Mouse (Mus musculus) heart, embryonic 10.5 days (tissue): ENCODE results near the gene Ucn2. TPM values are rescaled to one million over a fixed set of nuclear protein-coding genes. Genes with fewer than 3 reads are reported as not detected.

Source experiments
- DNase-seq: peaks from one replicate; pipeline ENCODE4 v3.0.0-alpha.2; 2017; ENCODE audit warnings: low spot score
- H3K27ac ChIP-seq: fragments of 300-500 bp; sonication (generic); 2 replicates; pipeline ENCODE4 v1.5.1; 2016; ENCODE audit warnings: mild to moderate bottlenecking
- H3K27me3 ChIP-seq: fragments of 300-500 bp; sonication (generic); 2 replicates; pipeline ENCODE4 v1.6.1; 2016; ENCODE audit warnings: mild to moderate bottlenecking; ENCODE audit not compliant: poor library complexity, insufficient read depth, severe bottlenecking
- H3K36me3 ChIP-seq: fragments of 300-500 bp; sonication (generic); 2 replicates; pipeline ENCODE4 v1.6.1; 2016; ENCODE audit warnings: mild to moderate bottlenecking, moderate library complexity
- H3K4me1 ChIP-seq: fragments of 300-500 bp; sonication (generic); 2 replicates; pipeline ENCODE4 v1.6.1; 2016; ENCODE audit warnings: mild to moderate bottlenecking
- H3K4me3 ChIP-seq: fragments of 300-500 bp; sonication (generic); 2 replicates; pipeline ENCODE4 v1.5.1; 2016; ENCODE audit warnings: mild to moderate bottlenecking, moderate library complexity
- H3K9me3 ChIP-seq: fragments of 300-500 bp; sonication (generic); 2 replicates; pipeline ENCODE4 v1.6.1; 2016; ENCODE audit warnings: mild to moderate bottlenecking, moderate library complexity
- WGBS: fragments of 180-500 bp; shearing (Covaris S2); methylation state at CpG from one replicate; pipeline ENCODE4 v1.1.7; 2016; 5-methylcytosine and 5-hydroxymethylcytosine counted together
- polyA plus RNA-seq: library from polyadenylated mRNA; unstranded; fragments of >200 nt; fragmentation: Nextera tagmentation; extraction: Ambion mirVana; gene quantifications from 2 replicates; pipeline ENCODE4 v1.2.1, GENCODE M21; 2016

Gene Ucn2
- polyA plus RNA-seq, 1 experiment from 2014 or later, result not detected

GRCm38 (mm10) chr9:108999167-108999526 is 13.3 kb downstream of the Ucn2 start:
- no peaks in the 10 kb centered on the region for H3K27me3 ChIP-seq
- no peak for DNase-seq
- whole genome bisulfite sequencing, result 64% methylated on average over 4 of the region's 4 CpGs

DNA sequence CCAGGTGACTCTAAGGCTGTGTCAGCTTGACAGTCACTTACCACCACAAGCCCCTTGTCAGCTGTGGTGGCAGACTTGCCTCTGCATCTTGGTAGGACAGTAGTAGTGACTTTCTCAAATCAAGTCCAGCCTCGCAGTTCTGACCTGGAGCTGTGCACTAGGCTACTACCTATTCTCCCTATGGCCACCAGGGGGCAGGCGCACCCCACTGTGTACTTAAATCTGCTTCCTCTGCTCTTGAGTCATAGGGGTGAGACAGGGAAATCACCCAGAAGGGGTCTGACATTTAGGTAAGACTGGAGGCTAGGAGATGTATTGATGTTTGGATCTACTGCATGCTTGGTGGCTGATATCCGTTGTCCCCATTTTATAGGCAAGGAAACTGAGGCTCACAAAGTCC is 14.9 kb downstream of the Ucn2 start:
- Histone ChIP-seq H3K27ac (no peak overlapping the region), H3K4me1 (peaks cover 10% of the 10 kb centered on the region), H3K27me3 (no peaks in the 10 kb centered on the region), H3K36me3 (no peaks in the 10 kb centered on the region), H3K4me3 (no peak overlapping the region), H3K9me3 (no peaks in the 10 kb centered on the region)
- WGBS, result 6% methylated on average over 3 of the region's 3 CpGs
- peak; percentile 90 for DNase-seq

More at GRCm38 (mm10) chr9:108999167-108999526, 13.3 kb downstream of the Ucn2 start:
- H3K9me3 ChIP-seq, result no peaks in the 10 kb centered on the region
- peaks cover 17% of the 10 kb centered on the region for H3K4me1 ChIP-seq
- no peak overlapping the region for H3K4me3 ChIP-seq
- no peak overlapping the region for H3K27ac ChIP-seq
- no peaks in the 10 kb centered on the region for H3K36me3 ChIP-seq

DNA sequence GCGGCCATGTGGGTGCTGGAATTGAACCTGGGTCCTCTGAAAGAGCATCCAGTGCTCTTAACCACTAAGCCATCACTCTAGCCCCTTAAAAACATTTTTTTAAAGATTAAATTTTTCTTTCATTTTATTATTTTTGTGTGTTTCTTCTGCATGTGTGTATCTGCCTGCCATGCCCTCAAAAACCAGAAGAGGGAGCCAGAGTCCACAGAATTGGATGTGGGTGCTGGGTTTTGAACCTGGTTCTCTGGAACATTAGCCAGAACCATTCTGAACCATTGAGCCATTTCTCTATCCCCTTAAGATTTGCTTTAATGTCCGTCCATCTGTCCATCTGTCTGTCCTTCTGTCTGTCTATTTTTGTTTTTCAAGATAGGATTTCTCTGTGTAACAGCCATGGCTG is 17.4 kb downstream of the Ucn2 start:
- Histone ChIP-seq H3K36me3 (no peaks in the 10 kb centered on the region), H3K4me1 (peaks cover 16% of the 10 kb centered on the region), H3K27me3 (no peaks in the 10 kb centered on the region), H3K9me3 (no peaks in the 10 kb centered on the region), H3K27ac (no peak overlapping the region), H3K4me3 (no peak overlapping the region)
- WGBS, result 53% methylated on average over 2 of the region's 2 CpGs
- DNase-seq, result no peak

- Histone ChIP-seq H3K4me1 (peaks cover 39% of the 10 kb centered on the region), H3K36me3 (no peaks in the 10 kb centered on the region), H3K9me3 (no peaks in the 10 kb centered on the region), H3K27me3 (no peaks in the 10 kb centered on the region), H3K27ac (peak overlapping the region; percentile 18), H3K4me3 (no peak overlapping the region)
- DNase-seq, result no peak
- 66% methylated on average over 21 of the region's 21 CpGs for WGBS
Observed at GRCm38 (mm10) chr9:109007025-109007780, 21.4 kb downstream of the Ucn2 start.

DNA sequence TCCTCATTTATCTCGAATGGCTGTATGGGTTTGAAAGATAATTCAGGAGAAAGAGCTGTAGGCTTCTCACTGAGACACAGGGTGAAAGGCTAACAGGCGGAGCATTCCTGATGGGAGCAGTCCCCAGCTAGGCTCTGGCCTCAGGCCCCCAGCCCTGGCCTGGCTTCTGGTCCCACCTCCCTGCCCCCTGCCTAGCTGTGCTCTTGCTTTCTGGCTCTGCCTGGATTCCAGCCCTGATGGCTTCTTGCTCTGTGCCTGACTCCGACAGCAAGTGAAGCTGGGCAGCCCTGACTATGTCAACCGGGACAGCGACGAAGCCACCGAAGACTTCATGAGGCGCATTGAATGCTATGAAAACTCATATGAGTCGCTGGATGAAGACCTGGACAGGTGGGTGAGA is 22.3 kb downstream of the Ucn2 start:
- DNase-seq, result no peak
- Histone ChIP-seq H3K27me3 (no peaks in the 10 kb centered on the region), H3K4me3 (no peak overlapping the region), H3K27ac (peak overlapping the region; percentile 42), H3K9me3 (no peaks in the 10 kb centered on the region), H3K36me3 (no peaks in the 10 kb centered on the region), H3K4me1 (peaks cover 43% of the 10 kb centered on the region)
- WGBS, result 72% methylated on average over 9 of the region's 9 CpGs

DNA sequence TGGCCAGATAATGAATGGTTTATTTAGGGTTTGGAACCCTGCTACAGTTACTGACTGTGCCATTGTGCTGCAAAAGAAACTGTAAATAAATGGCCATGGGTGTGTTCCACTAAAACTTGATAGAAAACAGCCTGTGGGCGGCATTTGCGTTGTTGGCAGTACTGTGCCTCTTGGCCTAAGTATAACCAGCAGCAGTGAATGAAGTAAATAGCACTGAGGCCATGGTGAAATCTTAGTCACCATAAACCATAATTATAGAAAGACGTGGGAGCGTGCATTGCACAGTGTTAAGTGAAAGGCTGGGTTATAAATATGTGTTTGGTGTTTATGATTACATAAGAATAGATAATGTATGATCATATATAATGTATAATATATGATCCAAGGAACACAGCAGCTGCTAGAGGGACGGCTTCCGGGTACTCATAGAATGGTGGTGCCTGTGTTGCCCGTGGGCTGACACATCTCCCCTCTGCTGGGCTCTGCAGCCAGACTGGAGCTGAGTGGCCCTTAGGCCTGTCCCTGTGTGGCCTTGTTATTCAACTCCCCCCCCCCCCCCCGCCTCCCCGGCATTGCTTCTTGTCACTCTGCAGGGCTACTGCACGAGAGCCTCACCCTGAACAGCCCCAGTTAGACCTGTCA is 23.3 kb downstream of the Ucn2 start:
- DNase-seq, result no peak
- WGBS, result 60% methylated on average over 9 of the region's 10 CpGs
- H3K27ac ChIP-seq, result 0 out of 2 replicates have a peak overlapping the region, but pooled peaks have one; percentile 42
- H3K27me3 ChIP-seq, result no peaks in the 10 kb centered on the region
- no peaks in the 10 kb centered on the region for H3K9me3 ChIP-seq
- peak overlapping the region; percentile 29 for H3K4me3 ChIP-seq
- H3K4me1 ChIP-seq, result peaks cover 43% of the 10 kb centered on the region
- peaks cover 4% of the 10 kb centered on the region; the same call in 1 of the 2 replicates for H3K36me3 ChIP-seq

GRCm38 (mm10) chr9:109009636-109010315 is 24.0 kb downstream of the Ucn2 start:
- no peak for DNase-seq
- Histone ChIP-seq H3K27me3 (no peaks in the 10 kb centered on the region), H3K36me3 (peaks cover 4% of the 10 kb centered on the region; the same call in 1 of the 2 replicates), H3K9me3 (no peaks in the 10 kb centered on the region), H3K4me3 (peak overlapping the region; percentile 29), H3K4me1 (peaks cover 43% of the 10 kb centered on the region), H3K27ac (0 out of 2 replicates have a peak overlapping the region, but pooled peaks have one; percentile 42)
- 32% methylated on average over 17 of the region's 17 CpGs for WGBS

DNA sequence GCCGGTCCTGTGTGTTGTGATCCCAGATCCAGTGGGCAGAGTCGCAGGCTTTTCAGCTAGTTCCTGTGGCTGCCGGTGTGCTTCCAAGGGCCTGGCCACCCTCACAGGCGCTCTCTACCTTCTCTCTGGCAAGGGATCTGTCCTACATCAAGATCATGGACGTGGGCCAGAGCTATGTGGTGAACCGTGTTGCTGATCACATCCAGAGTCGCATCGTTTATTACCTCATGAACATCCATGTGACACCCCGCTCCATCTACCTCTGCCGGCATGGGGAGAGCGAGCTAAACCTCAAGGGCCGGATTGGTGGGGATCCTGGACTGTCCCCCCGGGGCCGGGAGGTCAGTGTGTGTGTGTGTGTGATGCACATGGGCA is 24.5 kb downstream of the Ucn2 start:
- Histone ChIP-seq H3K4me1 (peaks cover 45% of the 10 kb centered on the region), H3K27ac (0 out of 2 replicates have a peak overlapping the region, but pooled peaks have one; percentile 42), H3K36me3 (peaks cover 4% of the 10 kb centered on the region; the same call in 1 of the 2 replicates), H3K9me3 (no peaks in the 10 kb centered on the region), H3K4me3 (peak overlapping the region; percentile 29; the same call in 1 of the 2 replicates), H3K27me3 (no peaks in the 10 kb centered on the region)
- no peak for DNase-seq
- WGBS, result 69% methylated on average over 14 of the region's 14 CpGs

DNA sequence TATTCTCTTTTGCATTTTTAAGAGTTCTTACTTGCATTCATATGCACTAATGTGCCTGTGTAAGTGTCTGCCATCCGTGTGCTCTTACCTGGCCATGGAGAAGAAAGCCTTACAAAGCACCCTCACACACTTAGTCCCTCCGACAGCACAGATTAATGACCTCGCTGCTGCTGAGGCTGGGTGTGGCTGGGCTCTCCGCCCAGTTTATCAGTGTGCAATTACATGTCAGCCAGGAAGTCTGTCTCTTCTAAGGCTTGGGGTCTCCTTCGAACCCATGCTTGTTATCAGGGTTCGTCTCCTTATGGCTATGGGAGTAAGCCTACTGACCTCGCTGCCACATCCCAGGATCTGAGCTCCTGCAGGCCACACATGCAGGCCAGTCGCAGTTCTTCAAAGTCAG is 29.6 kb downstream of the Ucn2 start:
- no peak for DNase-seq
- no peak overlapping the region for H3K4me3 ChIP-seq
- H3K36me3 ChIP-seq, result peaks cover 4% of the 10 kb centered on the region; the same call in 1 of the 2 replicates
- no peak overlapping the region for H3K27ac ChIP-seq
- peaks cover 23% of the 10 kb centered on the region for H3K4me1 ChIP-seq
- H3K9me3 ChIP-seq, result no peaks in the 10 kb centered on the region
- no peaks in the 10 kb centered on the region for H3K27me3 ChIP-seq
- 48% methylated on average over 8 of the region's 8 CpGs for WGBS

DNA sequence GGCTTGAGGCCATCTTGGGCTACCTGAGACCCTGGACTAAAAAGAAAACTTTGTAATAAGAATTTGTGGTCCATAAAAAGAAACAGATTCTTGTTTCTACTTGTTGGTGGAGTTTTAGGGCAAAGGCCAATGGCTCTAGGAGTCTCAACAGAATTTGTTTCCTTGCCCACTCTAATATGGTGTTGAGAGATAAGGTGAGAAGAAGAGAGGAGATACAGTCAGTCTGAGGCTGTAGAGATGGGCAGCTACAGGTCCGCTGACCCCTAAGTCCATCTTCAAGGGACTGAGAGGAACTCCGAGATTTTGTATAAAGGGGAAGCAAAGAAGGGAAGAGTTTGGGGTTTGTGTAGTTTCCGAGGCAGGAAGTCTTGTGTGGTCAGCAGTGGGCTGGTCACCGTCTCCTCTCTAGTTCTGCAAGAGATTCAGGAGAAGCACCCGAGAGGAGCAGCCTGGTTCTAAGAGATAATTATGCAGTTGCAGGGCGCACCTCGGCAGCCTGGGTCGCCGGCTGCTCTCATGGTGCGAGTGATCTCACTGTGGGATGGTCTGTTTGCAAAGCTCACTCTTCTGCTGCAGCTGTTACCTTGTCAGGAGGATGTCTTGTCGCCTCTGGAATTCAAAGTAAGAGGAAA is 31.3 kb downstream of the Ucn2 start:
- Histone ChIP-seq H3K4me3 (no peak overlapping the region), H3K27ac (no peak overlapping the region), H3K4me1 (peaks cover 21% of the 10 kb centered on the region), H3K9me3 (no peaks in the 10 kb centered on the region), H3K36me3 (peaks cover 4% of the 10 kb centered on the region; the same call in 1 of the 2 replicates), H3K27me3 (no peaks in the 10 kb centered on the region)
- WGBS, result 34% methylated on average over 11 of the region's 11 CpGs
- DNase-seq, result no peak

GRCm38 (mm10) chr9:109021428-109021827 is 35.6 kb downstream of the Ucn2 start:
- Histone ChIP-seq H3K27me3 (no peaks in the 10 kb centered on the region), H3K36me3 (no peaks in the 10 kb centered on the region), H3K27ac (no peak overlapping the region), H3K4me1 (peaks cover 8% of the 10 kb centered on the region), H3K4me3 (no peak overlapping the region), H3K9me3 (no peaks in the 10 kb centered on the region)
- no peak for DNase-seq
- 75% methylated on average over 4 of the region's 4 CpGs for WGBS

GRCm38 (mm10) chr9:109022866-109023685 is 37.3 kb downstream of the Ucn2 start:
- Histone ChIP-seq H3K4me1 (peaks cover 3% of the 10 kb centered on the region; the same call in 1 of the 2 replicates), H3K36me3 (no peaks in the 10 kb centered on the region), H3K4me3 (no peak overlapping the region), H3K27me3 (no peaks in the 10 kb centered on the region), H3K9me3 (no peaks in the 10 kb centered on the region), H3K27ac (no peak overlapping the region)
- DNase-seq, result no peak
- WGBS, result 88% methylated on average over 17 of the region's 17 CpGs
